Mouse (Mus musculus) kidney, adult 2 months (tissue): ENCODE measurements around the gene Akap11.

Experiments used
- CTCF ChIP-seq: fragments of 200-500 bp; conservative IDR thresholded peaks from 2 replicates; pipeline ENCODE4 v1.5.1; 2011; ENCODE audit warnings: low read depth, mild to moderate bottlenecking, control low read depth, low read length, moderate library complexity, mixed read lengths; ENCODE audit not compliant: insufficient read depth, insufficient read length
- POLR2A ChIP-seq: fragments of 200-500 bp; IDR thresholded peaks from one replicate; pipeline ENCODE4 v1.6.1; 2011; ENCODE audit warnings: low read depth, low read length, control low read depth

DNA sequence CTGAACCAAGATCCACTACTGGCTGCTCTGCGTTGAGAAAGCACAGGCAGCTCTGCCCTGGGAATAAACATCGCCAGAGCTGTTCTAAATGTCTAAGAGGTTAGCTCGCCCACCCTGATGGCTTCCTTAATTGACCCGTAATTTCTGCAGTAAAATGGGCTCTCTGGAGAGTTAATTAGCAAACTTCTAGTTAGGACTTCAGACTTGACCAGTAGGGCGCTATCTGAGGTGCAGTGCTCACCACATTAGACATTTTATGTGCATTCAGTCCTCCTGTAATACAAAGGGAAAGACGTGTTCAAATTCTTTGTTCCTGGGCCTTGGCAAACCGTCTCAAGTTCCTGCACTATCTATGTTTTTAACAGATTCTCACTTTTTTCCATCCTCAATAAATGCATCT is 26.6 kb upstream of the Akap11 start:
- no peak for TF ChIP-seq CTCF
- no peak for TF ChIP-seq POLR2A
